Mouse (Mus musculus) bone marrow, adult 2 months (tissue): Measurements from ENCODE around the gene Hoxa2.

Experiments used
- CTCF ChIP-seq: fragments of 200-500 bp; IDR thresholded peaks from 2 replicates; pipeline ENCODE4 v1.5.1; 2011; ENCODE audit warnings: low read length, control low read depth; ENCODE audit not compliant: control insufficient read depth, insufficient read depth
- POLR2A ChIP-seq: fragments of 200-500 bp; IDR thresholded peaks from 2 replicates; pipeline ENCODE4 v1.6.1; 2011; ENCODE audit warnings: low read depth, mild to moderate bottlenecking, control low read depth, low read length, borderline replicate concordance; ENCODE audit not compliant: control insufficient read depth

- TF ChIP-seq CTCF, result no peak
- no peak for TF ChIP-seq POLR2A
Measured at GRCm38 (mm10) chr6:52180213-52180710, 15.6 kb upstream of the Hoxa2 start.
